Mouse (Mus musculus): Measurements from ENCODE around the gene Trim16. TPM values are rescaled to one million over a fixed set of nuclear protein-coding genes. Genes with fewer than 3 reads are reported as not detected.

Gene Trim16
- polyA plus RNA-seq, 1 experiment from 2014 or later: 3.1 TPM

GRCm38 (mm10) chr11:62885323-62885722 is 65.3 kb downstream of the Trim16 start:
- Histone ChIP-seq H3K4me3 (ENCODE audit: low read depth, low read length) (no peak overlapping the region), H3K4me1 (replicated peaks; ENCODE audit: control insufficient read depth, insufficient read depth, low read length) (peaks cover 8% of the 10 kb centered on the region), H3K9ac (ENCODE audit: low read depth, low read length) (no peak overlapping the region), H3K4me2 (no peak overlapping the region), H3K27me3 (replicated peaks; ENCODE audit: control insufficient read depth, insufficient read depth, low read length) (no peaks in the 10 kb centered on the region), H3K9me3 (ENCODE audit: control insufficient read depth, low read length) (no peaks in the 10 kb centered on the region), H3K27ac (ENCODE audit: low read depth, low read length) (no peak overlapping the region), H3K36me3 (ENCODE audit: control insufficient read depth, insufficient read depth, low read length) (peaks cover 11% of the 10 kb centered on the region)
- ATAC-seq (replicated peaks; ENCODE audit: low FRiP score): no peak
- 75% methylated on average over 5 of the region's 5 CpGs for WGBS
- DNase-seq (ENCODE audit: low spot score): no peak

GRCm38 (mm10) chr11:62890796-62891195 is 70.8 kb downstream of the Trim16 start:
- Histone ChIP-seq H3K4me3 (ENCODE audit: low read depth, low read length) (no peak overlapping the region), H3K9me3 (ENCODE audit: control insufficient read depth, low read length) (no peaks in the 10 kb centered on the region), H3K9ac (ENCODE audit: low read depth, low read length) (no peak overlapping the region), H3K36me3 (ENCODE audit: control insufficient read depth, insufficient read depth, low read length) (peaks cover 10% of the 10 kb centered on the region), H3K27me3 (replicated peaks; ENCODE audit: control insufficient read depth, insufficient read depth, low read length) (no peaks in the 10 kb centered on the region), H3K4me2 (no peak overlapping the region), H3K27ac (ENCODE audit: low read depth, low read length) (no peak overlapping the region), H3K4me1 (replicated peaks; ENCODE audit: control insufficient read depth, insufficient read depth, low read length) (peaks cover 5% of the 10 kb centered on the region)
- ATAC-seq (replicated peaks; ENCODE audit: low FRiP score) (no peak), DNase-seq (ENCODE audit: low spot score) (no peak)
- WGBS: 89% methylated on average over 4 of the region's 4 CpGs

GRCm38 (mm10) chr11:62891763-62892162 is 71.7 kb downstream of the Trim16 start:
- Histone ChIP-seq H3K4me3 (ENCODE audit: low read depth, low read length) (no peak overlapping the region), H3K36me3 (ENCODE audit: control insufficient read depth, insufficient read depth, low read length) (peaks cover 8% of the 10 kb centered on the region)
- WGBS: 90% methylated on average over 11 of the region's 11 CpGs

More at GRCm38 (mm10) chr11:62891763-62892162, 71.7 kb downstream of the Trim16 start:
- no peak for DNase-seq (ENCODE audit: low spot score)
- H3K4me2 ChIP-seq: no peak overlapping the region
- no peak overlapping the region for H3K27ac ChIP-seq (ENCODE audit: low read depth, low read length)
- H3K4me1 ChIP-seq (replicated peaks; ENCODE audit: control insufficient read depth, insufficient read depth, low read length): peaks cover 5% of the 10 kb centered on the region
- H3K9ac ChIP-seq (ENCODE audit: low read depth, low read length): no peak overlapping the region
- no peaks in the 10 kb centered on the region for H3K27me3 ChIP-seq (replicated peaks; ENCODE audit: control insufficient read depth, insufficient read depth, low read length)
- no peak for ATAC-seq (replicated peaks; ENCODE audit: low FRiP score)
- no peaks in the 10 kb centered on the region for H3K9me3 ChIP-seq (ENCODE audit: control insufficient read depth, low read length)

Other genes starting within 250 kb of the Trim16 start
- gene Trpv2, start 245.7 kb upstream of the Trim16 start, polyA plus RNA-seq (2014; fragmentation: Nextera tagmentation; extraction: Ambion mirVana): 9.7 and 10.9 TPM in 2 replicates
- gene Lrrc75a, start 171.7 kb upstream of the Trim16 start, polyA plus RNA-seq (2014; fragmentation: Nextera tagmentation; extraction: Ambion mirVana): 6.7 and 8.1 TPM in 2 replicates
- 25.7 and 26.1 TPM in 2 replicates for gene Mmgt2, start 171.6 kb upstream of the Trim16 start, polyA plus RNA-seq (2014; fragmentation: Nextera tagmentation; extraction: Ambion mirVana)
- gene Zfp287, start 88.3 kb upstream of the Trim16 start, polyA plus RNA-seq (2014; fragmentation: Nextera tagmentation; extraction: Ambion mirVana): 2.6 TPM in 2 replicates
- gene Gm10428, start 67.1 kb upstream of the Trim16 start, polyA plus RNA-seq (2014; fragmentation: Nextera tagmentation; extraction: Ambion mirVana): not detected in 2 replicates
- gene Zfp286, start 30.8 kb upstream of the Trim16 start, polyA plus RNA-seq (2014; fragmentation: Nextera tagmentation; extraction: Ambion mirVana): 8.3 and 8.6 TPM in 2 replicates
- gene Fbxw10, start 26.8 kb downstream of the Trim16 start, polyA plus RNA-seq (2014; fragmentation: Nextera tagmentation; extraction: Ambion mirVana): 0.10 and 0.15 TPM in 2 replicates
- gene Tvp23b, start 59.2 kb downstream of the Trim16 start, polyA plus RNA-seq (2014; fragmentation: Nextera tagmentation; extraction: Ambion mirVana): 49.1 and 53.7 TPM in 2 replicates
- 0.26 TPM in 1 of 2 replicates, not detected in the other for gene Cdrt4, start 131.0 kb downstream of the Trim16 start, polyA plus RNA-seq (2014; fragmentation: Nextera tagmentation; extraction: Ambion mirVana)
- gene Tekt3, start 241.4 kb downstream of the Trim16 start, polyA plus RNA-seq (2014; fragmentation: Nextera tagmentation; extraction: Ambion mirVana): not detected in 2 replicates

Data from liver, embryonic 11.5 days (tissue).